Mouse (Mus musculus): Measurements from ENCODE around the gene Rmnd5b.
A peak's percentile ranks its signal among the peaks of the same experiment; 100 is the strongest.

The Rmnd5b gene

DNA sequence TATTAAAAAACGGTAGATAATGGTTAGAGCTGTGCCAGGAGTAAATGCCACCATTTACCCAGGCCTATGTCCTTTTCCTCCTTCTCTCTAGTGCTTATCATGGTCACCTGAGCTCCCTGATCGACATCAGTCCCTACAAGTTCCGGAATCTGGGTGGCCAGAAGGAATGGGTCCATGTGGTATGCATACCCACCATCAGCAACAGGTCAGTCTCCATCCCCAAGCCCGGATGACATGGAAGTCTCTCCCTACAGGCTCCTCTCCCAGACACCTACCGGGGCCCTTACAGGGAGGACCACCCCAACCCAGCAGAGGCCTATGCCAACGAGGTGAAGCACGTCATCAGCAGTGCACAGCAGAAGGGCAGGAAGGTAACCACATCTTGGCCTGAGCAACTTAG lies 43.8 kb downstream of the Rmnd5b start:
- DNase-seq (ENCODE audit: low read depth, low spot score), result no peak

DNA sequence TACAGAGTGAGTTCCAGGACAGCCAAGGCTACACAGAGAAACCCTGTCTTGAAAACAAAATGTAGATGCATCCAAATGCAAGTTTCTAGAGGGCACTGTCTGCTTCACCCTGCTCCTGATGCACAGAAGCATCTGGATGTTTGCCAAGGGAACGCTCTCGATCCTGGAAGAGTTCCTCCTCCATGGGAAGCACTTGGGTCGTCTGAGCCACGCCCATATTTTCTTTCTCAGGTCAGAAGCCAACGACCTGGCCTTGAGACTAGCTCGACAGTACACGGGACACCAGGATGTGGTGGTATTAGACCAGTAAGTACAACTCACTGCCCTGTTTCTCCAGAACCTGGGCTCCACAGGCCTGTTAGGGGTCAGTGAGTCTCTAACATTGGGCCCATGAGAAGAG lies 44.5 kb downstream of the Rmnd5b start:
- no peak for DNase-seq (ENCODE audit: low read depth, low spot score)

DNA sequence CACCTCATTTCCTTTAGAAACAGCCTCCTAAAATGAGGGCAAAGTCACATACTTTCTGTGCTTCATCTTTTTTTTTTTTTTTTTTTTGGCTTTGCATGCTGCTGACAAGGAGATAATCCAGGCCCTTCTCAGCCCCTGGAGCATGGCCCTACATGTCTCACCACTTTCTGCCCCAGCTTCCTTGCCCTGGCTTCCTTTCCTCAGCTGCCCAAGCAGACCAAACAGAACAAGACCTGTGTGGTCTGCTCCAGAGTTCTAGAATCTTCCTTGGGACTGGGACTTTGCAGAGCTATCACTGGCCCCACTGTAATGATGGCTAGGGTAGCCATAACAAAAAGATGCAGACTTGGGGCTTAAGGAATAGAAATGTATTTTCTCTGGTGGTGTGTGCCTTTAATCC lies 45.7 kb downstream of the Rmnd5b start:
- DNase-seq (ENCODE audit: low read depth, low spot score), result no peak

DNA sequence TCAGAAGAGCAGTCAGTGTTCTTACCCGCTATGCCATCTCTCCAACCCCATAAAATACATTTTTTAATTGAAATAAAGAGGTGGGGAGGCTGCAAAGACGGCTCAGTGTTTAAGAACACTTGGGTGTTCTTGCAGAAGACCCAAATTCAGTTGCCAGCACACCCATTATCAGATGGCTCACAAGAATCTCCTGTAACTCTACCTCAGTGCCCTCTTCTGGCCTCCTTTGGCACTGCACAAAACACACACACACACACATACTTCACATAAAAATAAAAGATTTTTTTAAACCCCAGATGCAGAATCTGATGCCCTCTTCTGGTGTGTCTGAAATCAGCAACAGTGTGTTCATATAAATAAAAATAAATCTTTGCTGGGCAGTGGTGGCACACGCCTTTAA lies 46.9 kb downstream of the Rmnd5b start:
- DNase-seq (ENCODE audit: low read depth, low spot score), result no peak

DNA sequence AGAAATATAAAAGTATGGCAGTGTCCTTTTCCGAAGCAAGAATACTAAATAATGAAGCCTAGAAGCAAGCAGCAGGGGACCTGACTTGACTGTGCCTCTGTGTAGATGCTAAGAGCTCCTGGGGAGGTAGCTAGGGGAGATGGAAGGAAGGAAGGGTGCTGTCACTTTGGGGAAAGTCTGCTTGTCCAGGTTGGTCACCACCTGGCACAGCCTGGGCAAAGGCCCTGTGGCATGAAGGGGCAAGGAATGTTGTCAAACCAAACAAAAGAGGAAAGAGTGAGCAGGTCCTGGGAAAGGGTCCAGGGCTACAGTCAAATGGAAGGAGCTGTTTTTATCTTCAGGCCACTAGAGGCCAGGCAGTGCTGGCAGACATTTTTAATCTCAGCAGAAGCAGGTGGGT lies 48.6 kb downstream of the Rmnd5b start:
- DNase-seq (ENCODE audit: low read depth, low spot score), result no peak

DNA sequence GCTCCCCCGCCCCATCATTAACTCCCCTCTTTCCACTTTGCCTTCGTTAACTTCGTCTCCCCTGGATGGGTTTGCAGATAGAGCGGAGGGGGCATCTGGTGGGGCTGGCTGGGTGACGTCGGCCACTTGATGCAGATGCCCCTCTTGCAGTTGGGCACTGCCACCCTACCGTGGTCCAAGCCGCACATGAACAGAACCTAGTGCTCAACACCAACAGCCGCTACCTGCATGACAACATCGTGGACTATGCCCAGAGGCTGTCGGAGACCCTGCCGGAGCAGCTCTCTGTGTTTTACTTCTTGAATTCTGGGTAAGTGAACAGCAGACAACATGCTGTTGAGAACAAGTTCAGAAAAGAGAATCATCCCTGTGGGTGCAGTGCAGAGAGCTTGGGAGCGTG lies 49.3 kb downstream of the Rmnd5b start:
- DNase-seq (ENCODE audit: low read depth, low spot score), result no peak

DNA sequence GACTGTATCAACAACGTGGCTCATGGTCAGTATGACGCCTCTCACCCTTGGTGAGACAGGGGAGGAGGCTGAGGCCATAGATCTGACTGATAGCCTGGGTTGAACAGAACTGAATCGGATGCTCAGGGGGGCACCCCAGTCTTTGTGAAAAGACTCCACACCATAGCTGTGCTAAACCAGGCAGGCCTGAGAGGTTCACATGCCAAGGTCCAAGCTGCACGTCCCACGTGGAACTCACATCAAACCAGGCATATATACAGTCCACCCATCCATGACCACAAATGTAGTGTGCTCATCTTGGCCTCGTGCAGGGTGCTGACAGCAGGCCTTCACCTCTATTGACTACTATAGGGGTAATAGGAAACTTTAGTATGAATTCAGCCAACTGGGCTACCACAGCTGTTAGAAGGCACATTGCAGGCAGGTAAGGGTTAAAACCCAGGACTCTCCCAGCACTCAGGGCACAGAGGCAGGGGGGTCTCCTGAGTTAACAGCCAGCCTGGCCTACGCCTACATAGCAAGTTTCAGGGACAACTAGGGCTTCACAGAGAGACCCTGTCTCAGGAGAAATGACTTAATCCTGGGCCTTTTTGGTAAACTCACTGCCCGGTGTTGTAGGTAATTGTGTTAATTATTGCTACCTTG lies 50.0 kb downstream of the Rmnd5b start:
- DNase-seq (ENCODE audit: low read depth, low spot score), result no peak

DNA sequence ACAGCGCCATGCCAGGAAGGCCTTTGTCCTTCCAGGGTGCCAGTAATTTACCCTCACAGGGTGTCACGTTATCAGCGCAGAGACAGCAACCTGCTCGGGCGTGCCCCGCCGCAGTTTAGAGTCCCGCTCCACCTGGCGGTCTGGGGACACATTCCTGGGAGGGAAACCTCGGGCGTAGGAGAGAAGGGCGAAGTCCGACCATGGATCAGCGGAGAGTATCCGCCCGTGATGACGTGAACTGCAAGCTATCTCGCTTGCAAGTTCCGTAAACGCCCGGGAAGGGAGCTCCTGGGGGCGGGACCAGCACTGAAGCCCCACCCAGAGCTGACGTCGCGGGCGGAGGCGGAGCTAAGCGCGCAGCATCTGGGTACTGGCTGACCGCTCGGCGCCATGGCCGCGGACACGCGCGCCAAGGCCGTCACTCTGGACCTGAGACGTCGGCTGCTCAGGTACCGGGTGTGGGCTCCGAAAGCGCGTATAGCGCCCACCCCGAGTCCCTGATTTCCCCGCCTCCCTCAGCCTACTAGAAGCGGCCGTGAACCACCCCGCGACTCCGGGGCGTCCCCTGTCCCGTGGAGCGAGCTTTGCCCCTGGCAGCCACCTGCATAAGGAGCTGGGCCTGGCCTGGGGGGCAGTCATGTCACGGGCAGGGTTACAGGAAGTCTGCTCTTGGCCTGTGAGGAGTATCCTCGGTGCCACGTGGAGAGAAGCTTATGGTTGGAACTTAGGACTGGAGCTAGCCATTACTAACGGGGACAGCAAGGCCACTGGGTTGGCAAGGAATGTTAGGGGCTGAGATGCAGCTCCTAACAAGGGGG lies 51.1 kb downstream of the Rmnd5b start, which contains the start of gene Phykpl:
Gene Phykpl (plus strand): TSS at position 327 of the 818 bp plus-strand sequence.
- DNase-seq (ENCODE audit: low read depth, low spot score), result peak; percentile 88

DNA sequence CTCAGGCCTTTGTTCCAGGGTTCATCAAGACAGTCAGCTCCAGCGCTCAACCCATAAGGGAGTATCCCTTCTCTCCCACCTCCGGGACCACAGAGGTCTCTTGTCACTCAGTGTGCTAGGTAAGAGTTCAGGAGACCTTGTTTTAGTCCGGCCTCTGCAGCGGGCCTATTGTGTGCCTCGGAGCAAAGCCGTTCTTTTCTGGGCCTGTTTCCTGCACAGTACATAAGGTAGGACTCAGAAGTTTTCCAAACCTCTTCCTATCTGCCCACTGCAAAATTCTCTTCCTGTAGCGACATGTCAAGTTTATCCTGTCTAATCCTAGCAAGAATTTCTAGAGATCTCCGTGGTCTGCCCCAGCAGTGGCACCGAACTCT lies 51.7 kb downstream of the Rmnd5b start:
- DNase-seq (ENCODE audit: low read depth, low spot score), result no peak

DNA sequence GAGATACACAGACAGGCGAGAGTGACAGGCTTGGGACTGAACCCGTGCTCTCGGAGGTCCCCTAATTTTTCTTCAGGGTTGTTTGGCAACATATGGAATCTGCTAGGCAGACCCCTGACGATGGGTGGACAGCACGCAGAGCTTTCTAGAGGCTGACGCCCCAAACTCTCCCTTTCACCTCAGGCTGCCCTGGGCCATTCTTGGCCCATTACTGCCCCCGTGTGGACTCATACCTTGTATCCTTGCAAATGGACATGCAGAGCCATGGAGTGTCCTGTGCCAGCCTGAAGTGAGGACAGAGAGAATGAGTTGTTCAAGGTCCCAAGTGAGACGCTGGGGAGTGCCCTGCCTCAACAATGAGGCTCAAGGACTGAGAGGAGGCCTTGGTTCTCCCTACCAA lies 53.0 kb downstream of the Rmnd5b start:
- no peak for DNase-seq (ENCODE audit: low read depth, low spot score)

DNA sequence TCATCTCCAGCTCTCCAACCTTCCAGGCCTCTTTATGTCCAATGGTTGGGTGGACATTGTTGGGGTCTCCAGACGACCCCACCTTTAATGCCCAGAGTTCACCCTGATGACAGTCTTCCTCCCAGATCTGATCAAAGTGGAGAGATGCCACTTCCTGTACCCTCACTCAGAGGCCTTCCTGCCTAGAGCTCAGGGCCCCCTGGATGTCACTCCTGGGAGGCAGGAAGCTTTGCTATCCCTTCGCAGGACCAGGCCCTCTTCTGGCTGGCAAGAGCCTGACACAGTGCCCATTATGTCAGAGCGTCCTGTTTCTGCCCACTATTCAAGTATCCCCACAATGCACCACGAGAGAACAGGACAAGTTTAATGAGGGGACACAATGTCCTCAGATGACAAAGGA lies 56.7 kb downstream of the Rmnd5b start:
- no peak for DNase-seq (ENCODE audit: low read depth, low spot score)

DNA sequence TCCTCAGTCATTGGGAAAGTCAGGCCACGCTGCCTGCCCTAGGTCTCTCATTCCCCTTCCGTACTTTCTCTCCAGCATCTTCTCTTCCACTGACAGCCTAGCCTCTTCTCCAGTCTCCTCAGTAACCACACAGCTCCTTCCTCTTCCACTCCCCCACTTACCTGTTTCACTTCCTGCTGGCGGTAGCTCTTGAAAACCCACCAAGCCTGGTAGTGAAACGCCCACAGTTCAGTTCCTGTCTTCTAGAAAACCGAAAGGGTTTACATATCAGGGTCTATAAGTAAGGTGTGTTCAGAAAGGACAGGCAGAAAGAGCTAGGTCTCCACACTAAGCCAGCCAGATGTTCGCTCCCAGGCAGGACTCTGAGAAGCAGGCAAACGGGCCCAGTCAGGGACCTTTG lies 58.1 kb downstream of the Rmnd5b start:
- no peak for DNase-seq (ENCODE audit: low read depth, low spot score)

DNA sequence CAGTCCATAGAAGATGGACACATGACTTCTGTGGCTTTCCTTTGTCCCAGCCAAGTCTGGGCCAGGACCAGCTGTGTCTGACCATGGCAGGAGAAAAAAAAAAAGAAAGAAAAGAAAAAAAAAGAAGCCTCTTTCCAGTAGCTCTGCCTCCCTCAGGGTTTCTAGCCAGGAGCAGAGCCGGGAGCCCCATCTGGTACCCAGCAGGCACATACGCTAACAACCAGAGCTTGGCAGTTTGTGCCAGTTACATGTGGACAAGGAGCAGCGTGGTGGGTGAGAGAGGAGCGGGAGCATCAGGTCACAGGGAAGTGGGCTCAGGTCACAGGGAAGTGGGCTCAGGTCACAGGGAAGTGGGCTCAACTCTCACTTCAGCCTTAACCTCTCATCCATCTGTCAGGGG lies 59.2 kb downstream of the Rmnd5b start:
- no peak for DNase-seq (ENCODE audit: low read depth, low spot score)

All from brain, embryonic 18.5 days (tissue).